Mouse (Mus musculus): ENCODE data around the gene Ksr1.

Ksr1 gene

GRCm38 (mm10) chr11:79063616-79064015, 82.6 kb downstream of the Ksr1 start:
- DNase-seq = no peak

GRCm38 (mm10) chr11:79062897-79063296, 83.3 kb downstream of the Ksr1 start:
- no peak for DNase-seq

- no peak for DNase-seq
Observed at GRCm38 (mm10) chr11:79061839-79062238, 84.4 kb downstream of the Ksr1 start.

GRCm38 (mm10) chr11:79059850-79060249, 86.4 kb downstream of the Ksr1 start:
- no peak for DNase-seq

GRCm38 (mm10) chr11:79059062-79059461, 87.1 kb downstream of the Ksr1 start:
- DNase-seq = no peak

GRCm38 (mm10) chr11:79058610-79059009, 87.6 kb downstream of the Ksr1 start:
- no peak for DNase-seq

GRCm38 (mm10) chr11:79057809-79058208, 88.4 kb downstream of the Ksr1 start:
- no peak for DNase-seq

- no peak for DNase-seq
Observed at GRCm38 (mm10) chr11:79056891-79057290, 89.3 kb downstream of the Ksr1 start.

GRCm38 (mm10) chr11:79056027-79056426, 90.2 kb downstream of the Ksr1 start:
- no peak for DNase-seq

- DNase-seq = no peak
Observed at GRCm38 (mm10) chr11:79055161-79055560, 91.0 kb downstream of the Ksr1 start.

GRCm38 (mm10) chr11:79054161-79055152, 91.8 kb downstream of the Ksr1 start:
- DNase-seq = no peak

- DNase-seq = no peak
Observed at GRCm38 (mm10) chr11:79053437-79053836, 92.8 kb downstream of the Ksr1 start.

- DNase-seq = no peak
Observed at GRCm38 (mm10) chr11:79052769-79053168, 93.4 kb downstream of the Ksr1 start.

- DNase-seq = no peak
Observed at GRCm38 (mm10) chr11:79051522-79051921, 94.7 kb downstream of the Ksr1 start.

GRCm38 (mm10) chr11:79050781-79051507, 95.3 kb downstream of the Ksr1 start:
- DNase-seq = no peak

GRCm38 (mm10) chr11:79048906-79049305, 97.3 kb downstream of the Ksr1 start:
- no peak for DNase-seq

GRCm38 (mm10) chr11:79047180-79047727, 99.0 kb downstream of the Ksr1 start:
- no peak for DNase-seq

GRCm38 (mm10) chr11:79046561-79047155, 99.5 kb downstream of the Ksr1 start:
- DNase-seq = no peak

GRCm38 (mm10) chr11:79045231-79045630, 101.0 kb downstream of the Ksr1 start:
- DNase-seq = no peak

GRCm38 (mm10) chr11:79044798-79045197, 101.4 kb downstream of the Ksr1 start:
- no peak for DNase-seq

GRCm38 (mm10) chr11:79041908-79042430, 104.2 kb downstream of the Ksr1 start:
- DNase-seq = no peak

- peak; percentile 9 to 15 for DNase-seq
Observed at GRCm38 (mm10) chr11:79039488-79039887, 106.7 kb downstream of the Ksr1 start.

GRCm38 (mm10) chr11:79037555-79037954, 108.7 kb downstream of the Ksr1 start:
- no peak for DNase-seq

Data from kidney, adult 8-10 months (tissue).